Comparison of ENCODE assay signal across 22 mouse cellular contexts in genomic region chr12:30076316-30076715, GRCm38 (mm10). TPM values are rescaled to one million over a fixed set of nuclear protein-coding genes. Genes with fewer than 3 reads are reported as not detected.
DNase-seq lines count a peak whose midpoint lies in the region; TF ChIP-seq lines count a peak whose summit lies in the region.
"Had no signal": no experiment of that assay in that cellular context is flagged by ENCODE, and none has a peak within 500 bp of the region (broad histone marks: within the 10 kb centered on the region; RNA-seq: fewer than 3 reads in every experiment).

No protein-coding gene starts in this region.

- intact Hi-C loops in gastrocnemius, postnatal 14 days (cut with DNase I; ENCODE audit: low total_unique reads), result no loop called here

- WGBS in thymus, adult 2 months, result 59% methylated on average over 2 of the region's 2 CpGs

- no peak for TF ChIP-seq POLR2A in thymus, adult 2 months (IDR thresholded peaks at IDR 0.05; ENCODE audit: control insufficient read depth, extremely low read depth, insufficient read depth, low read length, poor library complexity)

- no peaks in the 10 kb centered on the region for H3K36me3 ChIP-seq in thymus, adult 2 months (ENCODE audit: control insufficient read depth, insufficient read depth, low read length)
- H3K36me3 ChIP-seq: embryonic facial prominence, embryonic 15.5 days; hindbrain, embryonic 13.5 days; kidney, embryonic 15.5 days; midbrain, embryonic 15.5 days had no signal

- DNase-seq in heart, adult 11 months, result peak; percentile 91
- DNase-seq in heart, adult 9 months (ENCODE audit: low spot score in 2 of 2), result no peak
- DNase-seq in kidney, postnatal 10 days, result peak; percentile 26
- DNase-seq in kidney, postnatal 25 days, result no peak
- DNase-seq in gastrocnemius, postnatal 14 days, result peak; percentile 28
- DNase-seq in heart, postnatal 4 days, result peak; percentile 16
- no peak for DNase-seq in thymus, adult 2 months
- DNase-seq: adrenal gland, adult 8-10 months; liver; lung, postnatal 36 days; thymus, postnatal 4 days had no signal

- no peak overlapping the region for H3K4me3 ChIP-seq in thymus, adult 2 months (ENCODE audit: control insufficient read depth, insufficient read depth, low read length)
- H3K4me3 ChIP-seq: embryonic facial prominence, embryonic 15.5 days; hindbrain, embryonic 13.5 days; kidney, embryonic 15.5 days; layer of hippocampus, adult 2 months; midbrain, embryonic 15.5 days; myocyte had no signal

- H3K27me3 ChIP-seq in thymus, adult 2 months (ENCODE audit: control insufficient read depth, insufficient read depth, low read length), result no peaks in the 10 kb centered on the region
- H3K27me3 ChIP-seq: embryonic facial prominence, embryonic 15.5 days; hindbrain, embryonic 13.5 days; kidney, embryonic 15.5 days; midbrain, embryonic 15.5 days had no signal

- H3K4me1 ChIP-seq in thymus, adult 2 months (replicated peaks; ENCODE audit: control insufficient read depth, insufficient read depth, low read length), result no peaks in the 10 kb centered on the region
- H3K4me1 ChIP-seq: embryonic facial prominence, embryonic 15.5 days; kidney, embryonic 15.5 days; midbrain, embryonic 15.5 days had no signal

- TF ChIP-seq CTCF in thymus, adult 2 months (IDR thresholded peaks at IDR 0.05; ENCODE audit: borderline replicate concordance, control insufficient read depth, extremely low read depth, insufficient read depth, low read length, poor library complexity), result no peak

- H3K27ac ChIP-seq in thymus, adult 2 months (ENCODE audit: control insufficient read depth, insufficient read depth, low read length), result no peak overlapping the region
- H3K27ac ChIP-seq: embryonic facial prominence, embryonic 15.5 days; hindbrain, embryonic 13.5 days; kidney, embryonic 15.5 days; layer of hippocampus, adult 2 months; midbrain, embryonic 15.5 days had no signal

RNA-seq across cellular contexts. Expression of gene Tpo, which starts 56.1 kb away (rescaled TPM):
- total RNA-seq in gastrocnemius, postnatal 14 days (2021), result not detected
- total RNA-seq in heart, postnatal 4 days (2021), result not detected
- 0.04 and 0.12 TPM in 2 replicates for polyA plus RNA-seq in thymus, adult 2 months (2012; rRNA removed)
- total RNA-seq: megakaryocyte-erythroid progenitor cell, adult 5-6 weeks had no signal
- polyA plus RNA-seq: C2C12; heart, embryonic 14.5 days; hindbrain, embryonic 13.5 days; inflammation-experienced regulatory T-cells, adult 6 months; kidney, embryonic 15.5 days; liver, embryonic 16.5 days; myocyte had no signal

Comparison
In these comparisons a context has a peak if more than half of its experiments do, and no peak if none do; other contexts are left out.
1. DNase-seq: peak in heart, adult 11 months (single experiment), kidney, postnatal 10 days (single experiment), gastrocnemius, postnatal 14 days (single experiment) and heart, postnatal 4 days (single experiment); none in heart, adult 9 months (0 of 2), kidney, postnatal 25 days (0 of 2) and thymus, adult 2 months (single experiment).